Comparison of ENCODE assay signal across 35 mouse cellular contexts in the genomic region with DNA sequence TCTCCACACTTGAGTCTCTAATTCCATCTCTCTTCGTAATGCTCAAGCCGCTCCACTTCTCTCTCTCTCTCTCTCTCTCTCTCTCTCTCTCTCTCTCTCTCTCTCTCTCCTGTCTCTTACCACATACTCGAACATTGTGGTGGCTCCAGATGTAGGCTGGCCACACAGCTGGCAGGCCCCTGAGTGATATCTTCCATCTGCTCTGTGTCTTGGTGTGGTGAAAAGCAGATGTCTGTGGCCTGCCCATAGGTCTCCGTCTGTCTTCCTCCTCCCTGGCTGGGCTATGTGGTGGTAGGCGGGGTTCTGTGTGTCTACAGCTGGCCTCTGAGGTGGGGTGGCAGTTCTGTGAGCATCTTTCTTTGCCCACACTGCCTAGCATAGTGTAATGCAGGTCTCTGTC. TPM values are rescaled to one million over a fixed set of nuclear protein-coding genes. Genes with fewer than 3 reads are reported as not detected.
"Had no signal": no experiment of that assay in that cellular context is flagged by ENCODE, and none has a peak within 500 bp of the region (broad histone marks: within the 10 kb centered on the region; RNA-seq: fewer than 3 reads in every experiment).

No protein-coding gene starts in this region.

RNA-seq across cellular contexts. Expression of a gene that starts 11.8 kb away (rescaled TPM):
- total RNA-seq: gastrocnemius, adult 18-20 months; gastrocnemius, adult 8-10 months; gastrocnemius, postnatal 14 days; gastrocnemius, postnatal 36 days; heart, adult 2 months; heart, postnatal 14 days; heart, postnatal 36 days; hematopoietic stem cell, adult 5-6 weeks; hindbrain, postnatal 0 days; layer of hippocampus, adult 18-20 months; layer of hippocampus, adult 8-10 months; layer of hippocampus, postnatal 14 days; layer of hippocampus, postnatal 36 days; left cerebral cortex, adult 18-20 months; left cerebral cortex, adult 8-10 months; left cerebral cortex, postnatal 25 days; left cerebral cortex, postnatal 4 days had no signal
- polyA plus RNA-seq: gonadal fat pad, adult 2 months; heart, adult 2 months; heart, embryonic 11.5 days; heart, embryonic 13.5 days; heart, embryonic 15.5 days; heart, postnatal 0 days; hindbrain, embryonic 11.5 days; hindbrain, embryonic 13.5 days; intestine, embryonic 14.5 days; intestine, postnatal 0 days; kidney, embryonic 14.5 days; kidney, postnatal 0 days; large intestine, adult 2 months; limb, embryonic 11.5 days; limb, embryonic 14.5 days; liver, embryonic 11.5 days; liver, embryonic 13.5 days had no signal

RNA-seq across cellular contexts. Expression of a gene that starts 24.5 kb away (rescaled TPM):
- polyA plus RNA-seq: gonadal fat pad, adult 2 months; heart, adult 2 months; heart, embryonic 11.5 days; heart, embryonic 13.5 days; heart, embryonic 15.5 days; heart, postnatal 0 days; hindbrain, postnatal 0 days; intestine, embryonic 14.5 days; intestine, postnatal 0 days; kidney, embryonic 14.5 days; kidney, postnatal 0 days; large intestine, adult 2 months; limb, embryonic 11.5 days; liver, embryonic 11.5 days; liver, embryonic 13.5 days had no signal

RNA-seq across cellular contexts. Expression of a gene that starts 42.4 kb away (rescaled TPM):
- polyA plus RNA-seq: gonadal fat pad, adult 2 months; heart, adult 2 months; heart, embryonic 11.5 days; heart, embryonic 13.5 days; heart, embryonic 15.5 days; heart, postnatal 0 days; hindbrain, postnatal 0 days; intestine, embryonic 14.5 days; intestine, postnatal 0 days; kidney, embryonic 14.5 days; kidney, postnatal 0 days; large intestine, adult 2 months; limb, embryonic 11.5 days; liver, embryonic 11.5 days; liver, embryonic 13.5 days had no signal

RNA-seq across cellular contexts. Expression of a gene that starts 43.8 kb away (rescaled TPM):
- total RNA-seq: gastrocnemius, adult 18-20 months; gastrocnemius, adult 8-10 months; gastrocnemius, postnatal 14 days; gastrocnemius, postnatal 36 days; heart, adult 2 months; heart, postnatal 14 days; heart, postnatal 36 days; hematopoietic stem cell, adult 5-6 weeks; hindbrain, postnatal 0 days; layer of hippocampus, adult 18-20 months; layer of hippocampus, adult 8-10 months; layer of hippocampus, postnatal 14 days; layer of hippocampus, postnatal 36 days; left cerebral cortex, adult 18-20 months; left cerebral cortex, adult 8-10 months; left cerebral cortex, postnatal 10 days; left cerebral cortex, postnatal 25 days; left cerebral cortex, postnatal 4 days had no signal
- polyA plus RNA-seq: gonadal fat pad, adult 2 months; heart, adult 2 months; heart, embryonic 11.5 days; heart, embryonic 13.5 days; heart, embryonic 15.5 days; heart, postnatal 0 days; hindbrain, embryonic 11.5 days; hindbrain, embryonic 15.5 days; hindbrain, postnatal 0 days; intestine, embryonic 14.5 days; intestine, postnatal 0 days; kidney, embryonic 14.5 days; kidney, postnatal 0 days; large intestine, adult 2 months; limb, embryonic 14.5 days; liver, embryonic 11.5 days had no signal

RNA-seq across cellular contexts. Expression of a gene that starts 49.2 kb away (rescaled TPM):
- total RNA-seq: gastrocnemius, adult 18-20 months; gastrocnemius, adult 8-10 months; gastrocnemius, postnatal 14 days; gastrocnemius, postnatal 36 days; heart, adult 2 months; heart, postnatal 14 days; heart, postnatal 36 days; hematopoietic stem cell, adult 5-6 weeks; hindbrain, postnatal 0 days; layer of hippocampus, adult 18-20 months; layer of hippocampus, adult 8-10 months; layer of hippocampus, postnatal 14 days; layer of hippocampus, postnatal 36 days; left cerebral cortex, adult 18-20 months; left cerebral cortex, adult 8-10 months; left cerebral cortex, postnatal 10 days; left cerebral cortex, postnatal 25 days; left cerebral cortex, postnatal 4 days had no signal
- polyA plus RNA-seq: gonadal fat pad, adult 2 months; heart, adult 2 months; heart, embryonic 11.5 days; heart, embryonic 13.5 days; heart, embryonic 15.5 days; heart, postnatal 0 days; hindbrain, embryonic 11.5 days; hindbrain, embryonic 15.5 days; hindbrain, postnatal 0 days; intestine, embryonic 14.5 days; intestine, postnatal 0 days; kidney, embryonic 14.5 days; kidney, postnatal 0 days; large intestine, adult 2 months; limb, embryonic 14.5 days; liver, embryonic 11.5 days had no signal
